Mouse (Mus musculus) megakaryocyte, embryonic 14.5 days (primary cell): ENCODE results near the gene Olfr1369-ps1. TPM values are rescaled to one million over a fixed set of nuclear protein-coding genes. Genes with fewer than 3 reads are reported as not detected.
"Not testable (repeated sequence)": the region's sequence is repeated elsewhere in the genome, so short reads cannot be mapped to it uniquely, and the experiment has no call there.

Source experiments
- H3K27me3 ChIP-seq: replicated peaks from 2 replicates; pipeline ENCODE3; 2012; ENCODE audit warnings: inconsistent platforms
- H3K36me3 ChIP-seq: replicated peaks from 2 replicates; pipeline ENCODE3; 2012; ENCODE audit warnings: low read length, inconsistent platforms, mixed read lengths
- H3K4me1 ChIP-seq: 2 replicates; pipeline ENCODE4 v1.6.1; 2012; ENCODE audit warnings: inconsistent platforms
- H3K4me3 ChIP-seq: replicated peaks from 2 replicates; pipeline ENCODE3; 2012; ENCODE audit warnings: moderate library complexity, mild to moderate bottlenecking, inconsistent platforms
- H3K9me3 ChIP-seq: 2 replicates; pipeline ENCODE4 v1.6.1; 2012; ENCODE audit warnings: inconsistent platforms
- FLI1 ChIP-seq: IDR thresholded peaks from 2 replicates; pipeline ENCODE4 v1.6.1; 2012; ENCODE audit warnings: low read length, inconsistent platforms, mixed read lengths
- GATA1 ChIP-seq: IDR thresholded peaks from 3 replicates; pipeline ENCODE4 v1.6.1; 2012; ENCODE audit warnings: mixed read lengths, low read length, inconsistent platforms, borderline replicate concordance
- polyA plus RNA-seq: library from polyadenylated mRNA; stranded (reverse); fragments of >175 nt; gene quantifications from 2 replicates; pipeline ENCODE4 v1.2.3, GENCODE M21; 2012; ENCODE audit warnings: low replicate concordance; ENCODE audit not compliant: insufficient read depth

The Olfr1369-ps1 gene
- polyA plus RNA-seq: not detected in 2 replicates

GRCm38 (mm10) chr13:21111183-21111582 is at the start of gene Olfr1369-ps1:
Olfr1369-ps1 (plus strand) TSS chr13:21111483.
- H3K27me3 ChIP-seq, H3K4me3 ChIP-seq, H3K9me3 ChIP-seq, H3K36me3 ChIP-seq, H3K4me1 ChIP-seq: not testable (repeated sequence)

- H3K4me1 ChIP-seq: no peaks in the 10 kb centered on the region
- TF ChIP-seq GATA1 (no peak), FLI1 (no peak)
- H3K4me3 ChIP-seq: no peak overlapping the region
- H3K27me3 ChIP-seq: no peaks in the 10 kb centered on the region
- H3K9me3 ChIP-seq: no peaks in the 10 kb centered on the region
- H3K36me3 ChIP-seq: no peaks in the 10 kb centered on the region
These were observed 45.3 kb upstream of the Olfr1369-ps1 start for GRCm38 (mm10) chr13:21066021-21066420.

- H3K4me3 ChIP-seq: no peak within 1 kb of the TSS
- TF ChIP-seq GATA1: no peak
- TF ChIP-seq FLI1: no peak
- no peaks in the 10 kb centered on the region for H3K4me1 ChIP-seq
- H3K36me3 ChIP-seq: no peaks in the 10 kb centered on the region
- H3K9me3 ChIP-seq: no peaks in the 10 kb centered on the region
- H3K27me3 ChIP-seq: no peaks in the 10 kb centered on the region
These were observed 36.4 kb upstream of the Olfr1369-ps1 start, which contains the start of gene Olfr1370 for GRCm38 (mm10) chr13:21074847-21075246. Olfr1370 (minus strand) TSS chr13:21074947.

GRCm38 (mm10) chr13:21082686-21083085 is 28.6 kb upstream of the Olfr1369-ps1 start:
- Histone ChIP-seq H3K36me3 (no peaks in the 10 kb centered on the region), H3K4me3 (no peak overlapping the region)
- TF ChIP-seq GATA1: no peak
- TF ChIP-seq FLI1: no peak

GRCm38 (mm10) chr13:21109759-21110158 is 1.5 kb upstream of the Olfr1369-ps1 start:
- Histone ChIP-seq H3K4me3 (no peak overlapping the region), H3K27me3 (no peaks in the 10 kb centered on the region), H3K36me3 (no peaks in the 10 kb centered on the region), H3K9me3 (no peaks in the 10 kb centered on the region), H3K4me1 (peaks cover 4% of the 10 kb centered on the region; the same call in 1 of the 2 replicates)
- TF ChIP-seq FLI1 (no peak), GATA1 (no peak)

More at GRCm38 (mm10) chr13:21082686-21083085, 28.6 kb upstream of the Olfr1369-ps1 start:
- Histone ChIP-seq H3K27me3 (no peaks in the 10 kb centered on the region), H3K9me3 (no peaks in the 10 kb centered on the region), H3K4me1 (no peaks in the 10 kb centered on the region)

GRCm38 (mm10) chr13:21110441-21110840 is 842 bp upstream of the Olfr1369-ps1 start:
- no peaks in the 10 kb centered on the region for H3K9me3 ChIP-seq
- no peak overlapping the region for H3K4me3 ChIP-seq
- H3K4me1 ChIP-seq: peaks cover 4% of the 10 kb centered on the region; the same call in 1 of the 2 replicates
- H3K27me3 ChIP-seq: no peaks in the 10 kb centered on the region
- TF ChIP-seq FLI1 (no peak), GATA1 (no peak)
- no peaks in the 10 kb centered on the region for H3K36me3 ChIP-seq

GRCm38 (mm10) chr13:21114121-21114520 is 2.8 kb downstream of the Olfr1369-ps1 start:
- H3K9me3 ChIP-seq: no peaks in the 10 kb centered on the region
- H3K4me1 ChIP-seq: peaks cover 4% of the 10 kb centered on the region; the same call in 1 of the 2 replicates
- no peaks in the 10 kb centered on the region for H3K27me3 ChIP-seq
- H3K4me3 ChIP-seq: no peak overlapping the region
- no peaks in the 10 kb centered on the region for H3K36me3 ChIP-seq
- TF ChIP-seq GATA1 (no peak), FLI1 (no peak)

- not testable (repeated sequence) for H3K4me3 ChIP-seq, H3K4me1 ChIP-seq
These were observed 18.1 kb downstream of the Olfr1369-ps1 start, which contains the start of gene Olfr263 for GRCm38 (mm10) chr13:21129339-21129738. Olfr263 (plus strand) TSS chr13:21129639.

GRCm38 (mm10) chr13:21142421-21142820 is 31.1 kb downstream of the Olfr1369-ps1 start:
- Histone ChIP-seq H3K27me3 (peaks cover 3% of the 10 kb centered on the region), H3K9me3 (no peaks in the 10 kb centered on the region), H3K36me3 (no peaks in the 10 kb centered on the region), H3K4me3 (no peak overlapping the region), H3K4me1 (no peaks in the 10 kb centered on the region)
- TF ChIP-seq GATA1: no peak
- no peak for TF ChIP-seq FLI1

More at GRCm38 (mm10) chr13:21129339-21129738, 18.1 kb downstream of the Olfr1369-ps1 start, which contains the start of gene Olfr263:
- H3K36me3 ChIP-seq, H3K9me3 ChIP-seq, H3K27me3 ChIP-seq: not testable (repeated sequence)

- Histone ChIP-seq H3K4me3 (no peak within 1 kb of the TSS), H3K4me1 (no peaks in the 10 kb centered on the region), H3K36me3 (no peaks in the 10 kb centered on the region), H3K27me3 (peaks cover 5% of the 10 kb centered on the region), H3K9me3 (no peaks in the 10 kb centered on the region)
- TF ChIP-seq GATA1: no peak
- no peak for TF ChIP-seq FLI1
These were observed 34.5 kb downstream of the Olfr1369-ps1 start, which contains the start of gene Olfr1368 for GRCm38 (mm10) chr13:21145767-21146166. Olfr1368 (minus strand) TSS chr13:21145867.

GRCm38 (mm10) chr13:21155888-21156287 is 44.6 kb downstream of the Olfr1369-ps1 start:
- Histone ChIP-seq H3K27me3 (peaks cover 16% of the 10 kb centered on the region), H3K4me1 (peaks cover 22% of the 10 kb centered on the region), H3K9me3 (no peaks in the 10 kb centered on the region), H3K4me3 (no peak overlapping the region), H3K36me3 (no peaks in the 10 kb centered on the region)
- TF ChIP-seq FLI1: no peak
- no peak for TF ChIP-seq GATA1
